Mouse (Mus musculus) limb, embryonic 11.5 days (tissue): ENCODE measurements around the gene Ccna2. TPM values are rescaled to one million over a fixed set of nuclear protein-coding genes. Genes with fewer than 3 reads are reported as not detected.

Source experiments
- polyA plus RNA-seq: library from polyadenylated mRNA; unstranded; fragments of >200 nt; fragmentation: Nextera tagmentation; extraction: Ambion mirVana; gene quantifications from 2 replicates; pipeline ENCODE4 v1.2.1, GENCODE M21; 2014

Gene Ccna2
- polyA plus RNA-seq, 1 experiment from 2014 or later: 277 TPM

Other genes starting within 250 kb of the Ccna2 start
- gene Anxa5, start 96.3 kb downstream of the Ccna2 start, polyA plus RNA-seq: 113 and 132 TPM in 2 replicates
- 0.43 and 0.61 TPM in 2 replicates for gene 1810062G17Rik, start 96.2 kb downstream of the Ccna2 start, polyA plus RNA-seq
- not detected in 2 replicates for gene Gm11549, start 50.3 kb downstream of the Ccna2 start, polyA plus RNA-seq
- gene Exosc9, start 19.5 kb downstream of the Ccna2 start, polyA plus RNA-seq: 81.4 and 92.2 TPM in 2 replicates
- gene Bbs7, start 41.3 kb upstream of the Ccna2 start, polyA plus RNA-seq: 18.1 and 20.8 TPM in 2 replicates
- 3.3 and 5.0 TPM in 2 replicates for gene Trpc3, start 118.0 kb upstream of the Ccna2 start, polyA plus RNA-seq